Mouse (Mus musculus) liver, embryonic 13.5 days (tissue): ENCODE results near the gene Pbxip1. TPM values are rescaled to one million over a fixed set of nuclear protein-coding genes. Genes with fewer than 3 reads are reported as not detected.
"Not testable (repeated sequence)": the region's sequence is repeated elsewhere in the genome, so short reads cannot be mapped to it uniquely, and the experiment has no call there.

Source experiments
- ATAC-seq: fragments of 200-750 bp; cut with Nextera tagmentation; 2 replicates; pipeline ENCODE4 v1.8.0; 2017; ENCODE audit warnings: low read depth, mild to moderate bottlenecking, moderate number of reproducible peaks, moderate library complexity
- DNase-seq: peaks from one replicate; pipeline ENCODE4 v3.0.0; 2022
- H3K27ac ChIP-seq: fragments of 300-500 bp; sonication (generic); 2 replicates; pipeline ENCODE4 v1.5.1; 2015; ENCODE audit warnings: moderate library complexity, mild to moderate bottlenecking, inconsistent platforms
- H3K27me3 ChIP-seq: fragments of 300-500 bp; sonication (generic); 2 replicates; pipeline ENCODE4 v1.6.1; 2015; ENCODE audit warnings: mild to moderate bottlenecking, inconsistent platforms
- H3K36me3 ChIP-seq: fragments of 300-500 bp; sonication (generic); 2 replicates; pipeline ENCODE4 v1.6.1; 2015; ENCODE audit warnings: mild to moderate bottlenecking, inconsistent platforms
- H3K4me1 ChIP-seq: fragments of 300-500 bp; sonication (generic); replicated peaks from 2 replicates; pipeline ENCODE4 v1.6.1; 2015; ENCODE audit warnings: inconsistent platforms
- H3K4me2 ChIP-seq: fragments of 300-500 bp; sonication (generic); 2 replicates; pipeline ENCODE4 v1.6.1; 2015; ENCODE audit warnings: inconsistent platforms, mild to moderate bottlenecking, moderate library complexity
- H3K4me3 ChIP-seq: fragments of 300-500 bp; sonication (generic); replicated peaks from 2 replicates; pipeline ENCODE4 v1.5.1; 2015; ENCODE audit warnings: mild to moderate bottlenecking, inconsistent platforms
- H3K9ac ChIP-seq: fragments of 300-500 bp; sonication (generic); 2 replicates; pipeline ENCODE4 v1.6.1; 2015; ENCODE audit warnings: mild to moderate bottlenecking, inconsistent platforms
- H3K9me3 ChIP-seq: fragments of 300-500 bp; sonication (generic); replicated peaks from 2 replicates; pipeline ENCODE4 v1.6.1; 2016; ENCODE audit warnings: inconsistent platforms
- WGBS: fragments of 180-500 bp; shearing (Covaris S2); methylation state at CpG from one replicate; pipeline ENCODE4 v1.1.7; 2015; ENCODE audit not compliant: insufficient replicate concordance; 5-methylcytosine and 5-hydroxymethylcytosine counted together
- polyA plus RNA-seq: library from polyadenylated mRNA; unstranded; fragments of >200 nt; fragmentation: Nextera tagmentation; extraction: Ambion mirVana; gene quantifications from 2 replicates; pipeline ENCODE4 v1.2.1, GENCODE M21; 2015

Pbxip1 gene
- polyA plus RNA-seq, 1 experiment from 2014 or later: 6.0 TPM

- H3K9me3 ChIP-seq: no peaks in the 10 kb centered on the region
- H3K4me2 ChIP-seq: peak overlapping the region; percentile 97
- no peaks in the 10 kb centered on the region for H3K27me3 ChIP-seq
- H3K4me1 ChIP-seq: peaks cover 85% of the 10 kb centered on the region
- H3K4me3 ChIP-seq: peak overlapping the region; percentile 76
- no peak for DNase-seq
- peak overlapping the region; percentile 98 for H3K27ac ChIP-seq
- peaks cover 47% of the 10 kb centered on the region for H3K36me3 ChIP-seq
- 29% methylated on average over 22 of the region's 22 CpGs for WGBS
- H3K9ac ChIP-seq: peak overlapping the region; percentile 87
- ATAC-seq: no peak
These were observed 14.6 kb upstream of the Pbxip1 start for GRCm38 (mm10) chr3:89421810-89422473.

- no peak for ATAC-seq
- Histone ChIP-seq H3K4me3 (peak overlapping the region; percentile 76), H3K4me2 (peak overlapping the region; percentile 97), H3K27me3 (no peaks in the 10 kb centered on the region), H3K4me1 (peaks cover 86% of the 10 kb centered on the region), H3K36me3 (peaks cover 54% of the 10 kb centered on the region), H3K27ac (peak overlapping the region; percentile 98), H3K9me3 (no peaks in the 10 kb centered on the region), H3K9ac (peak overlapping the region; percentile 87)
- WGBS: 43% methylated on average over 6 of the region's 6 CpGs
- DNase-seq: no peak
These were observed 13.8 kb upstream of the Pbxip1 start for GRCm38 (mm10) chr3:89422556-89423205.

GRCm38 (mm10) chr3:89424416-89425140, 11.9 kb upstream of the Pbxip1 start:
- peak overlapping the region; percentile 87 for H3K9ac ChIP-seq
- H3K9me3 ChIP-seq: no peaks in the 10 kb centered on the region
- peak overlapping the region; percentile 76 for H3K4me3 ChIP-seq
- H3K27ac ChIP-seq: peak overlapping the region; percentile 98
- ATAC-seq (peak; percentile 52), DNase-seq (peak; percentile 42)
- peaks cover 85% of the 10 kb centered on the region for H3K4me1 ChIP-seq
- peak overlapping the region; percentile 97 for H3K4me2 ChIP-seq
- H3K36me3 ChIP-seq: peaks cover 64% of the 10 kb centered on the region
- WGBS: 45% methylated on average over 5 of the region's 5 CpGs
- no peaks in the 10 kb centered on the region for H3K27me3 ChIP-seq

- H3K4me3 ChIP-seq: peak overlapping the region; percentile 76
- no peaks in the 10 kb centered on the region for H3K27me3 ChIP-seq
- H3K9ac ChIP-seq: peak overlapping the region; percentile 87
- ATAC-seq (no peak), DNase-seq (no peak)
- H3K9me3 ChIP-seq: no peaks in the 10 kb centered on the region
- 63% methylated on average over 5 of the region's 5 CpGs for WGBS
- H3K36me3 ChIP-seq: peaks cover 64% of the 10 kb centered on the region
- peaks cover 85% of the 10 kb centered on the region for H3K4me1 ChIP-seq
- peak overlapping the region; percentile 98 for H3K27ac ChIP-seq
- H3K4me2 ChIP-seq: peak overlapping the region; percentile 97
These were observed 11.4 kb upstream of the Pbxip1 start for GRCm38 (mm10) chr3:89425141-89425525.

GRCm38 (mm10) chr3:89425876-89426275, 10.6 kb upstream of the Pbxip1 start:
- ATAC-seq (peak; percentile 11), DNase-seq (peak; percentile 72)
- Histone ChIP-seq H3K4me3 (peak overlapping the region; percentile 76), H3K9me3 (no peaks in the 10 kb centered on the region), H3K4me1 (peaks cover 82% of the 10 kb centered on the region), H3K4me2 (peak overlapping the region; percentile 97), H3K27ac (peak overlapping the region; percentile 98), H3K36me3 (peaks cover 64% of the 10 kb centered on the region), H3K27me3 (no peaks in the 10 kb centered on the region), H3K9ac (peak overlapping the region; percentile 87)
- 25% methylated on average over 4 of the region's 4 CpGs for WGBS

GRCm38 (mm10) chr3:89429021-89429420, 7.5 kb upstream of the Pbxip1 start:
- not testable (repeated sequence) for H3K9ac ChIP-seq, ATAC-seq, H3K27me3 ChIP-seq, H3K27ac ChIP-seq, H3K4me2 ChIP-seq, DNase-seq, H3K4me3 ChIP-seq, H3K9me3 ChIP-seq
- 89% methylated on average over 7 of the region's 7 CpGs for WGBS
- peaks cover 69% of the 10 kb centered on the region for H3K4me1 ChIP-seq
- H3K36me3 ChIP-seq: peaks cover 67% of the 10 kb centered on the region

- WGBS: 2% methylated on average over 68 of the region's 68 CpGs
- peak; percentile 97 for ATAC-seq
- peaks cover 60% of the 10 kb centered on the region for H3K36me3 ChIP-seq
These were observed 6.0 kb upstream of the Pbxip1 start, which contains the start of gene Pygo2 for GRCm38 (mm10) chr3:89430171-89431159. Gene Pygo2 (plus strand): TSS chr3:89430214.

GRCm38 (mm10) chr3:89432606-89433005, 3.9 kb upstream of the Pbxip1 start:
- peak overlapping the region; percentile 5; the same call in 1 of the 2 replicates for H3K27ac ChIP-seq
- no peaks in the 10 kb centered on the region for H3K9me3 ChIP-seq
- no peak for DNase-seq
- no peak overlapping the region for H3K4me3 ChIP-seq
- WGBS: 91% methylated on average over 8 of the region's 8 CpGs
- no peak overlapping the region for H3K9ac ChIP-seq
- no peaks in the 10 kb centered on the region for H3K27me3 ChIP-seq
- no peak overlapping the region for H3K4me2 ChIP-seq
- peaks cover 62% of the 10 kb centered on the region for H3K4me1 ChIP-seq
- peaks cover 38% of the 10 kb centered on the region for H3K36me3 ChIP-seq
- no peak for ATAC-seq

More at GRCm38 (mm10) chr3:89430171-89431159, 6.0 kb upstream of the Pbxip1 start, which contains the start of gene Pygo2:
- peaks cover 64% of the 10 kb centered on the region for H3K4me1 ChIP-seq
- H3K9ac ChIP-seq: peak within 1 kb of the TSS; percentile 95
- H3K4me2 ChIP-seq: peak within 1 kb of the TSS; percentile 96
- no peaks in the 10 kb centered on the region for H3K9me3 ChIP-seq
- H3K27ac ChIP-seq: peak within 1 kb of the TSS; percentile 88
- H3K4me3 ChIP-seq: peak within 1 kb of the TSS; percentile 96
- H3K27me3 ChIP-seq: no peaks in the 10 kb centered on the region
- DNase-seq: peak; percentile 93

GRCm38 (mm10) chr3:89434532-89434931, 2.0 kb upstream of the Pbxip1 start:
- Histone ChIP-seq H3K9me3 (no peaks in the 10 kb centered on the region), H3K27ac (no peak overlapping the region)
- WGBS: 84% methylated on average over 11 of the region's 11 CpGs

GRCm38 (mm10) chr3:89435041-89435440, 1.5 kb upstream of the Pbxip1 start:
- Histone ChIP-seq H3K36me3 (peaks cover 28% of the 10 kb centered on the region), H3K9me3 (no peaks in the 10 kb centered on the region), H3K4me1 (peaks cover 62% of the 10 kb centered on the region), H3K4me2 (no peak overlapping the region), H3K9ac (no peak overlapping the region), H3K27ac (no peak overlapping the region), H3K4me3 (no peak overlapping the region), H3K27me3 (no peaks in the 10 kb centered on the region)
- DNase-seq: no peak
- 81% methylated on average over 7 of the region's 7 CpGs for WGBS
- no peak for ATAC-seq

More at GRCm38 (mm10) chr3:89434532-89434931, 2.0 kb upstream of the Pbxip1 start:
- Histone ChIP-seq H3K36me3 (peaks cover 28% of the 10 kb centered on the region), H3K4me2 (no peak overlapping the region), H3K4me1 (peaks cover 67% of the 10 kb centered on the region), H3K9ac (no peak overlapping the region), H3K4me3 (no peak overlapping the region), H3K27me3 (no peaks in the 10 kb centered on the region)
- ATAC-seq (no peak), DNase-seq (no peak)
